Mouse (Mus musculus) hindbrain, embryonic 13.5 days (tissue): ENCODE measurements around the gene Mylk3. TPM values are rescaled to one million over a fixed set of nuclear protein-coding genes. Genes with fewer than 3 reads are reported as not detected.

ENCODE experiments used
- ATAC-seq: fragments of 200-750 bp; cut with Nextera tagmentation; 2 replicates; pipeline ENCODE4 v1.8.0; 2017; ENCODE audit warnings: moderate TSS enrichment; ENCODE audit not compliant: low FRiP score
- H3K27ac ChIP-seq: fragments of 300-500 bp; sonication (generic); 2 replicates; pipeline ENCODE4 v1.5.1; 2015; ENCODE audit warnings: inconsistent platforms, mild to moderate bottlenecking, moderate library complexity
- H3K27me3 ChIP-seq: fragments of 300-500 bp; sonication (generic); 2 replicates; pipeline ENCODE4 v1.6.1; 2015; ENCODE audit warnings: mild to moderate bottlenecking, inconsistent platforms
- H3K36me3 ChIP-seq: fragments of 300-500 bp; sonication (generic); 2 replicates; pipeline ENCODE4 v1.6.1; 2015; ENCODE audit warnings: mild to moderate bottlenecking, inconsistent platforms
- H3K4me1 ChIP-seq: fragments of 300-500 bp; sonication (generic); replicated peaks from 2 replicates; pipeline ENCODE4 v1.6.1; 2015; ENCODE audit warnings: inconsistent platforms
- H3K4me2 ChIP-seq: fragments of 300-500 bp; sonication (generic); 2 replicates; pipeline ENCODE4 v1.6.1; 2015; ENCODE audit warnings: inconsistent platforms, mild to moderate bottlenecking, moderate library complexity
- H3K4me3 ChIP-seq: fragments of 300-500 bp; sonication (generic); 2 replicates; pipeline ENCODE4 v1.5.1; 2015; ENCODE audit warnings: mild to moderate bottlenecking, inconsistent platforms
- H3K9ac ChIP-seq: fragments of 300-500 bp; sonication (generic); 2 replicates; pipeline ENCODE4 v1.6.1; 2015; ENCODE audit warnings: mild to moderate bottlenecking, inconsistent platforms
- H3K9me3 ChIP-seq: fragments of 300-500 bp; sonication (generic); 2 replicates; pipeline ENCODE4 v1.6.1; 2016; ENCODE audit warnings: inconsistent platforms
- WGBS: fragments of 180-500 bp; shearing (Covaris S2); methylation state at CpG from one replicate; pipeline ENCODE4 v1.1.7; 2015; 5-methylcytosine and 5-hydroxymethylcytosine counted together
- polyA plus RNA-seq: library from polyadenylated mRNA; unstranded; fragments of >200 nt; fragmentation: Nextera tagmentation; extraction: Ambion mirVana; gene quantifications from 2 replicates; pipeline ENCODE4 v1.2.1, GENCODE M21; 2015

Mylk3 gene
- polyA plus RNA-seq, 1 experiment from 2014 or later = 0.39 TPM

DNA sequence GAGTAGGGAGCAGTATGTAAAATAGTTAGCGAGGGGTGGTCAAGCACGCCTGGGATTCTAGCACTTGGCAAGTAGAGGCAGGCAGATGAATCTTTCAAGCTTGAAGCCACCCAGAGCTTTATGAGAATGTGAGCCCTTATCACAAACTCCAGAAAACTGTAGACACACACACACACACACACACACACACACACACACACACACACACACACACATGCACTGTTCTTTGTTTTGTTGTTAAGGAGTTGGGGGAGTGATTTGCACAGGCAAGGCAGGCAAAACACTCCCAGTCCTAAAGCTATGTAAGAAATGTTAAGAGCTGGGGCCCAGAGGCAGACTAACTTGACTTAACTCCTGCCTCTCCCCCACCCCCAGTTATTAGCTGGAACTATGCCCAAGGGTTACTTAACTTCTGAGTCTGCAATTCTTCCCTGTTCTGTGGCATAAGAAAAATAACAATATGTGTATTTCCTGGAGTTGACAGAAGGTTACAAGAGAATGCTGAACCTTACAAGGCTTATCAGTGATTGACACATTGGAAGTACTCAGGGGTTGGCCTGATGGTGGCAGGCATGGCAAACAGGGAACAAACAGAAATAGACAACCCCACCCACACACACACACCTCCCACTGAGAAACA is 6.9 kb downstream of the Mylk3 start:
- Histone ChIP-seq H3K9me3 (no peaks in the 10 kb centered on the region), H3K27ac (no peak overlapping the region), H3K36me3 (no peaks in the 10 kb centered on the region), H3K4me2 (no peak overlapping the region), H3K4me1 (no peaks in the 10 kb centered on the region), H3K27me3 (no peaks in the 10 kb centered on the region), H3K4me3 (no peak overlapping the region), H3K9ac (no peak overlapping the region)
- WGBS = 53% methylated on average over 2 of the region's 2 CpGs
- ATAC-seq = no peak

DNA sequence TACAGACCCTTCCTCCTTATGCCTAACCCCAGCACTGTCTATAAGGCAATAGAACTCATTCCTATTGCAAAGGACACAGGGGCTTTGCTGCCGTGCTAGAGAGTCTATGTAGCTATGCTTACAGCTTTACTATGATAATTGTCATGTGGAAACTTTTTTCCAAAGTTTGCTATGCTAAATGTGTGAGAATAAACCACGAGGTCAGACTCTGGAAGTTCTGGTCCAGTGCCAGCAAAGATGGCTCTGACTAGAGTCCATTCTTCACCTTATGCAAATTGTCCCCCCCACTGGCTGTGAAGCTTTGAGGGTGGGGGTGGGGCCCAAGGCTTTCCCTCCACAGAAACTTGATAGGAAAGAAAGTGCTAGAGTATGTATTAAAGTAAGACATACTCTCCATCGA is 9.6 kb downstream of the Mylk3 start:
- H3K27ac ChIP-seq = no peak overlapping the region
- H3K9me3 ChIP-seq = no peaks in the 10 kb centered on the region
- no peaks in the 10 kb centered on the region for H3K36me3 ChIP-seq
- no peak overlapping the region for H3K4me3 ChIP-seq
- no peak overlapping the region for H3K4me2 ChIP-seq
- H3K9ac ChIP-seq = no peak overlapping the region
- 75% methylated on average over 3 of the region's 3 CpGs for WGBS
- no peaks in the 10 kb centered on the region for H3K27me3 ChIP-seq
- no peaks in the 10 kb centered on the region for H3K4me1 ChIP-seq
- ATAC-seq = no peak

DNA sequence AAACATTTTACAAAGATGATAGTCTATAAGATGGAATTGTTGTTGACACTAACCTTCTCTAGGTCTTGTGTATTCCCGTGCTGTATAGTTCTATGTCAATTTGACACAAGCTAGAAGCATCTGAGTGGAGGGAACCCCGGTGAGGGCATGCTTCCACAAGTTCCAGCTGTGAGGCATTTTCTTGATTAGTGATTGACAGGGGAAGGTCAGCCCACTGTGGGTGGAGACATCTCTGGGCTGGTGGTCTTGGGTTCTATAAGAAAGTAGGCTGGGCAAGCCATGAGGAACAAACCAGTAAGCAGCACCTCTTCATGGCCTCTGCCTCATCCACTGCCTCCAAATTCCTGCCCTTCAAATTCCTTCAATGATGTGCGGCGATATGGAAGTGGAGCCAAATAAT is 11.9 kb downstream of the Mylk3 start:
- Histone ChIP-seq H3K27ac (no peak overlapping the region), H3K4me2 (no peak overlapping the region), H3K9me3 (no peaks in the 10 kb centered on the region), H3K27me3 (no peaks in the 10 kb centered on the region), H3K4me1 (no peaks in the 10 kb centered on the region), H3K36me3 (no peaks in the 10 kb centered on the region), H3K4me3 (no peak overlapping the region), H3K9ac (no peak overlapping the region)
- 71% methylated on average over 4 of the region's 4 CpGs for WGBS
- no peak for ATAC-seq

DNA sequence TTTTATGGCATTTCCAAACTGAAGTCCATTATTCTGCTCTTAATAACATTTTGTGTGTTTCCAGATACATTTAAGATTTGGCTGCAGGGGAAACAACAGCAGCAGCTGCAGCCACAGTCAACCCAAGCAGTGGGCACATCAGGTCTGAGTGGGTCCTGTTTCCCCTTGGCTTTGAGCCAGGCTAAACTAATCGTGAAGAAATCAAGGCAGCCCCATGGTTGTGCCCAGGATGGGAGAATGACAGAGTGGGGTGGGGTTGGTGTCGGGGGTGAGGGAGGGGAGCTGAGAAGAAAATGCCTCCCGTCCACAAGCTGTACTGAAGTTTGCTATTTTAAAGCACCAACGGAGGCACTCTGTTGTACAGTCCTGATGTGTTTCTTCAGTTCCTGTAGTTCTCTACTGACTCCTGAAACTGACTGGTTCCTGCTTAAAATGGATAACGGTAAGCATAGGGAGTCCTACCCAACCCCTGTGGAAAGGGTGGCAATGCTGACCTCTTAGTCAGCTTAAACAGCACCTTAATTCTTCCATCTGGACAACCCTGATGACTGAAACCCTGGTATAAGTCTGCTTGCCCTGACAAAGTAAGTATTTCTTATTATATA is 12.6 kb downstream of the Mylk3 start:
- Histone ChIP-seq H3K9ac (no peak overlapping the region), H3K36me3 (no peaks in the 10 kb centered on the region), H3K4me3 (no peak overlapping the region), H3K27ac (no peak overlapping the region), H3K27me3 (no peaks in the 10 kb centered on the region), H3K4me1 (no peaks in the 10 kb centered on the region), H3K4me2 (no peak overlapping the region), H3K9me3 (no peaks in the 10 kb centered on the region)
- WGBS = 70% methylated on average over 5 of the region's 5 CpGs
- no peak for ATAC-seq

DNA sequence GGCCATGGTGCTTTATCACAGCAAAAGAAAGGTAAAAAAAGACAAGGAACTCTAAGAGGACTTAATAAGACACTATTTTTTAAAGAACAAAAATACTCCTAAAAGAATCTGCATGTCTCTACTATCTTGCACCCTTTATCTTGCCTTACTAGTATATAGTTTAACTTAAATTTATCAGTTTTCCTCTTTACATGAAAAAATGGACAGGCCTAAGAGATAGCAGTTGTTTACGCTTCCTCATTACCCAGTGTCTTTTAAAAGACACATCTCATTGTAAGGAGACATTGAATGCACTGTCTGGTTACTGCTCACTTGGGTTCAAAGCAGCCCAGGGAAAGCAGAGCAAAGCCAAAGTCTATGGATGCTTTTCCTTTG is 13.7 kb downstream of the Mylk3 start:
- Histone ChIP-seq H3K27me3 (no peaks in the 10 kb centered on the region), H3K4me1 (no peaks in the 10 kb centered on the region), H3K4me3 (no peak overlapping the region), H3K36me3 (no peaks in the 10 kb centered on the region), H3K9me3 (no peaks in the 10 kb centered on the region), H3K9ac (no peak overlapping the region), H3K27ac (no peak overlapping the region), H3K4me2 (no peak overlapping the region)
- WGBS = 95% methylated on average over 1 of the region's 1 CpGs
- ATAC-seq = no peak

DNA sequence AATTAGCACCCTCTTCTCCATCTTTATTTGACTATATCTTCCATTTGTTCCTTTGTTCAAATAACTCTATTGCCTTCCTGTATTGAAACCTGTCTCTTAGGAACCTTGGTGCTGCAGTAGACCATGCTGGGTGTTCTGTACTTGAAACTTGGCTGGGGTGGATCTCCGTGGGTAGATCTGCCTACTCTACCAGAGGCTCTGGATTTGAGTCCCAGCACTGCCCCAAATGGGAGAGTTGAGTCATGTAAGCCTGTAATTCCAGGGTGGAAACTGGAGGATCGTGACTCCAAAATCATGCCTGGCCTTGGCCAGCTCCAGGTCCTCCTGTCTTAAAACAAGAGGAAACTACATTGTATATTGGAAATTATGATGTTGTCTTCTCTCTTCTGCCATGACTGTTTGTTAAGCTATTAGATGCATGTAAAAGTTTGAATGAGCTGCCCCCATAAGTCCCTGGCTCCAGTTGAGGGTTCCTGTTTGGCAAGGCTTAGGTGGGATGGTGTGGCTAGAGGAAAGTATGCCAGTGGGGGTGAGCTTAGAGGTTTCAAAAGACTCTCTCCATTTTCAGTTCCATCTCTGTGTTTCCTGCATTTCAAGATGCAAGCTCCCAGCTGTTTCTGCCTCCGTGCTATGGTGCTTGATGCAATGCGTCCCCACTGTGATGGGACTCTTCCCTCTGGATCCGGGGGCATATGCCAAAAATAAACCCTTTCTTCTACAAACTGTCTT is 14.2 kb downstream of the Mylk3 start:
- Histone ChIP-seq H3K4me1 (no peaks in the 10 kb centered on the region), H3K9ac (no peak overlapping the region), H3K36me3 (no peaks in the 10 kb centered on the region), H3K4me3 (no peak overlapping the region), H3K4me2 (no peak overlapping the region), H3K27ac (no peak overlapping the region), H3K9me3 (no peaks in the 10 kb centered on the region), H3K27me3 (no peaks in the 10 kb centered on the region)
- 82% methylated on average over 5 of the region's 5 CpGs for WGBS
- no peak for ATAC-seq

DNA sequence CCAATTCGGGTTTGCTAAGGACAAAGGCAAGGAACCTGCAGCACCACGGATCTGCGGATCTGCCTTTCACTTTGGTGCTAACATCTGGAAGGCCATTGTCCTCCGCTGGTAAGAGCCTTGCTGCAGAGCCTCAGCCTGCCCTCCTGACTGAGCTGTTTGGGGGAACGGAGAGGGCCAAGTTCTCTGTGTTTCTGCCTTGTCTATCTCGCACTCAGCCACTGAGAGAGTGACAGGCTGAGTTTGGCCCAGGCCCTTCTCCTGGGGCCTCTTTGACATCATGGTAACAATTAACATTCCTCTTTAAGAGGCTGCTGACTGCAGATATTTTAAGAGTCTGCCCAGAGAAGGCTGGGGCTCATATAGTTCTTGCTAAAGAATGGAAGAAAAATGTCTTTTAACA is 21.0 kb downstream of the Mylk3 start:
- Histone ChIP-seq H3K4me1 (no peaks in the 10 kb centered on the region; the same call in 1 of the 2 replicates), H3K27me3 (no peaks in the 10 kb centered on the region), H3K36me3 (no peaks in the 10 kb centered on the region), H3K4me2 (no peak overlapping the region), H3K9ac (no peak overlapping the region), H3K27ac (no peak overlapping the region), H3K9me3 (no peaks in the 10 kb centered on the region), H3K4me3 (no peak overlapping the region)
- no peak for ATAC-seq
- 52% methylated on average over 6 of the region's 6 CpGs for WGBS

DNA sequence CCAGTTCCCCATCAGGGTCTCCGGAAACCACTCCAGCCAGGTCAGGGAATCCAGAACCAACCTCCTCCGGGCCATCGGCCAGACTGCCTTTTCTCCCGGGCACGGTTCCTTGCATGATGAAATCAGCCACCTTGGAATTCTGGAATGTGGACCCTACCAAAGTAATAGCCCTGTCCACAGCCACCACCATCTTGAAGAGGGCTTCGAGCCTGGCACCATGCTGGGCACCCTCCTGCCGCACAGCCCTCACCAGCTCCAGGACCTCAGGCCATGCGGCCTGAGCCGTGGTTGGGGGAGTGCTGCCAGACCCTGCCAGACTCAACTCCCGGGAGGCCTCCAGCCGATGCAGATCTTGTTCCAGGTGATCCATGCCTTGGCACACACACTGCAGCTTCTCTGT is 21.5 kb downstream of the Mylk3 start:
- 84% methylated on average over 11 of the region's 11 CpGs for WGBS
- H3K4me1 ChIP-seq = no peaks in the 10 kb centered on the region; the same call in 1 of the 2 replicates

DNA sequence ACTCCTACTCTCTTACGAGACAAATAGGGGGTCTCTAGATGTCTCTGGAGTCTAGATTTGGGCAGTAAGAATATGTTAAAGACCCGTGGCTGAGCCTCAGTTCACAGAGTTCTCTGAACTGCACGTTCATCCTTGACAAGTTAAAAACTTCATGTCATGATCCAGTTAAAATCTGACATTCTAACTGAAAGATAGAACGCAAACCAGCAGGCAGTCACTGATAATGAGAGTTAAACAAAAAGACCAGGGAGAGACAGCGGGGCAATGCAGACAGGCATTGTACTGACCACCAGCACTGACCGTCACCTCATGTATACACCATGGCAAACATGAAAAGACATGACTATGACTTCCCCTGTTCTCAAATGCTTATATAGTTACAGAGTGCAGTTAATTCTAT is 22.7 kb downstream of the Mylk3 start:
- H3K27me3 ChIP-seq = no peaks in the 10 kb centered on the region
- H3K4me3 ChIP-seq = no peak overlapping the region
- no peaks in the 10 kb centered on the region; the same call in 1 of the 2 replicates for H3K4me1 ChIP-seq
- WGBS = 79% methylated on average over 6 of the region's 6 CpGs
- H3K9me3 ChIP-seq = no peaks in the 10 kb centered on the region
- ATAC-seq = no peak
- H3K27ac ChIP-seq = no peak overlapping the region
- H3K4me2 ChIP-seq = no peak overlapping the region
- no peaks in the 10 kb centered on the region for H3K36me3 ChIP-seq
- H3K9ac ChIP-seq = no peak overlapping the region

More for the DNA sequence above, 21.5 kb downstream of the Mylk3 start:
- no peaks in the 10 kb centered on the region for H3K36me3 ChIP-seq
- no peak overlapping the region for H3K27ac ChIP-seq
- ATAC-seq = no peak
- no peak overlapping the region for H3K4me2 ChIP-seq
- H3K9ac ChIP-seq = no peak overlapping the region
- no peaks in the 10 kb centered on the region for H3K27me3 ChIP-seq
- no peaks in the 10 kb centered on the region for H3K9me3 ChIP-seq
- H3K4me3 ChIP-seq = no peak overlapping the region

DNA sequence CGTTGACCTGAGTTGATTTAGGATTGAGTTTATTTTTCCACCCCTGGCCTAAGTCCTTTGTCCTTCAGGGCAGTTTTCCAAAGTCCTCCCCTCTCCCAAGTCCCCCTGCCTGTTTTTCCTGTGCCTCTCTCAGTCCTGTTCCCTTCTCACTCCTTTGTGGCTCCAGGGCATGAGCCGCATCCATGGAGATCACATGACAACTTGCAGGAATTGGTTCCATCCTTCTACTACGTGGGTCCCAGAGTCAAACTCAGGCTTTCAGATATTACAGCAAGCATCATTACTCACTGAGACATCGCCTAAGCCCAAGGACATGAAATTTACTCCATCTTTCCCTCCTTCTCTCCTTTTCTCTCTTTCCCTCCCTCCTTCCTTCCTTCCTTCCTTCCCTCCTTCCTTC is 23.9 kb downstream of the Mylk3 start:
- H3K4me2 ChIP-seq = no peak overlapping the region
- 78% methylated on average over 4 of the region's 4 CpGs for WGBS
- no peaks in the 10 kb centered on the region for H3K27me3 ChIP-seq
- H3K36me3 ChIP-seq = no peaks in the 10 kb centered on the region
- no peak overlapping the region for H3K27ac ChIP-seq
- no peaks in the 10 kb centered on the region for H3K9me3 ChIP-seq
- H3K4me3 ChIP-seq = no peak overlapping the region
- no peaks in the 10 kb centered on the region; the same call in 1 of the 2 replicates for H3K4me1 ChIP-seq
- no peak for ATAC-seq
- H3K9ac ChIP-seq = no peak overlapping the region

DNA sequence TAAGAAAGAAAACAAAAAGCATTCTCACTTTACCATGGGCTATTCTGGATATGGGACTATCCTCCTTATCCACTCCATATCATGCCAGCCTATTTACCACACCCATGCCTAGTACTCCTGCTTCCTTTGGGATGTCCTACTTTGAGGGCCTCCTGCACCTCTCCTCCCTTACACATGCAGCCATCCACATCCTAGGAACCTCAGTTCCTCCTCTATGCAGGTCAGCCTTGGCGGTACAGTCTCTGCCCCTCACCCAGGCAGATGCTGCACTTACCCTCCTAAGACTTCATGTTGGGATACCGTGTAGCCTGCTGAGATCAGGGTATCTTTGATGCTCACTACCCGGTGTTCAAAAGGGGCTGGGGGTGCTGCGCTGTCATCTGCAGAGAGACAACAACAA is 32.9 kb downstream of the Mylk3 start:
- no peak overlapping the region for H3K4me2 ChIP-seq
- 84% methylated on average over 4 of the region's 4 CpGs for WGBS
- no peaks in the 10 kb centered on the region for H3K4me1 ChIP-seq
- H3K9me3 ChIP-seq = no peaks in the 10 kb centered on the region
- H3K27ac ChIP-seq = no peak overlapping the region
- H3K4me3 ChIP-seq = no peak overlapping the region
- H3K9ac ChIP-seq = no peak overlapping the region
- no peaks in the 10 kb centered on the region for H3K27me3 ChIP-seq
- H3K36me3 ChIP-seq = no peaks in the 10 kb centered on the region
- ATAC-seq = no peak

DNA sequence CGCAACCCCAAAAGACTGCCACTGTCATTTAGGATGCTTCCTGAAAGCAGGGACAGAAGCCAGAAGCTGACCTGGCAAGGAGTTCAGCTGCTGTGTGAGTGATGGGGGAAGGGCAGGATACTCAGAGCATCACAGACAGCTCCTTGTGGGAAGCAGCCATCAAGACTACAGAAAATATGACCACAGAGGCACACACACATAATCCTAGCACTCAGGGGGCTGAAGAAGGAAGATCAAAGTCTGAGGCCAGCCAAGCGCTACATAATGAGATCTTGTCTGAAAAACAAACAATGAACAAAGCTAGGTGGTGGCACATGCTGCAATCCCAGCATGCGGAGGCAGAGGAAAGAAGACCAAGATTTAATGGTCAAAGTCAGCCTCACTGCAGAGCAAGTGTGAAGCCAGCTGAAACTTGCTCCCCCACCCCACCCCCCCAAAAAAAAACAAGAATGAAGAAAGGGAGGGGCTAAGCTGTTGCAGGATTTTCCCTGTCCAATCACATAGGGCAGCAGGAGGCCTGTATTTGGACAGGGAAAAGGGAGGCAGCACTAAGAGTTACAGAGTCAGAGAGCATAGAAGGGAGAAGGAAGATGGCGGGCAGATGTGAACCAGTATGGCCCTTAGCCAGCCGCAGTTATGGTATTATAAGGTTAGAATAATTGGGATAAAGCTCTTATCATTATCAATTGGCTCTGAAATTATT is 46.1 kb downstream of the Mylk3 start:
- no peak for ATAC-seq
- no peaks in the 10 kb centered on the region for H3K4me1 ChIP-seq
- H3K36me3 ChIP-seq = no peaks in the 10 kb centered on the region
- H3K27ac ChIP-seq = no peak overlapping the region
- H3K27me3 ChIP-seq = no peaks in the 10 kb centered on the region
- no peak overlapping the region for H3K4me3 ChIP-seq
- 77% methylated on average over 5 of the region's 5 CpGs for WGBS
- H3K9me3 ChIP-seq = no peaks in the 10 kb centered on the region
- H3K4me2 ChIP-seq = no peak overlapping the region
- H3K9ac ChIP-seq = no peak overlapping the region
